Mouse (Mus musculus) midbrain, embryonic 13.5 days (tissue): ENCODE results near the gene Nhsl2. TPM values are rescaled to one million over a fixed set of nuclear protein-coding genes. Genes with fewer than 3 reads are reported as not detected.

Experiments used
- ATAC-seq: fragments of 200-750 bp; cut with Nextera tagmentation; 2 replicates; pipeline ENCODE4 v1.8.0; 2017; ENCODE audit warnings: mild to moderate bottlenecking, moderate TSS enrichment, moderate library complexity
- H3K27ac ChIP-seq: fragments of 300-500 bp; sonication (generic); 2 replicates; pipeline ENCODE4 v1.5.1; 2015; ENCODE audit warnings: inconsistent platforms, mild to moderate bottlenecking, moderate library complexity
- H3K27me3 ChIP-seq: fragments of 300-500 bp; sonication (generic); 2 replicates; pipeline ENCODE4 v1.6.1; 2015; ENCODE audit warnings: mild to moderate bottlenecking, inconsistent platforms
- H3K36me3 ChIP-seq: fragments of 300-500 bp; sonication (generic); 2 replicates; pipeline ENCODE4 v1.6.1; 2015; ENCODE audit warnings: mild to moderate bottlenecking, inconsistent platforms
- H3K4me1 ChIP-seq: fragments of 300-500 bp; sonication (generic); replicated peaks from 2 replicates; pipeline ENCODE4 v1.6.1; 2015; ENCODE audit warnings: inconsistent platforms
- H3K4me2 ChIP-seq: fragments of 300-500 bp; sonication (generic); replicated peaks from 2 replicates; pipeline ENCODE4 v1.6.1; 2015; ENCODE audit warnings: moderate library complexity, mild to moderate bottlenecking, inconsistent platforms
- H3K4me3 ChIP-seq: fragments of 300-500 bp; sonication (generic); replicated peaks from 2 replicates; pipeline ENCODE4 v1.5.1; 2015; ENCODE audit warnings: mild to moderate bottlenecking, inconsistent platforms
- H3K9ac ChIP-seq: fragments of 300-500 bp; sonication (generic); replicated peaks from 2 replicates; pipeline ENCODE4 v1.6.1; 2015; ENCODE audit warnings: mild to moderate bottlenecking, inconsistent platforms
- H3K9me3 ChIP-seq: fragments of 300-500 bp; sonication (generic); 2 replicates; pipeline ENCODE4 v1.6.1; 2016; ENCODE audit warnings: mild to moderate bottlenecking, inconsistent platforms
- WGBS: fragments of 180-500 bp; shearing (Covaris S2); methylation state at CpG from one replicate; pipeline ENCODE4 v1.1.7; 2015; 5-methylcytosine and 5-hydroxymethylcytosine counted together
- polyA plus RNA-seq: library from polyadenylated mRNA; unstranded; fragments of >200 nt; fragmentation: Nextera tagmentation; extraction: Ambion mirVana; gene quantifications from 2 replicates; pipeline ENCODE4 v1.2.1, GENCODE M21; 2015

Nhsl2 gene
- polyA plus RNA-seq, 1 experiment from 2014 or later, result 7.3 TPM

DNA sequence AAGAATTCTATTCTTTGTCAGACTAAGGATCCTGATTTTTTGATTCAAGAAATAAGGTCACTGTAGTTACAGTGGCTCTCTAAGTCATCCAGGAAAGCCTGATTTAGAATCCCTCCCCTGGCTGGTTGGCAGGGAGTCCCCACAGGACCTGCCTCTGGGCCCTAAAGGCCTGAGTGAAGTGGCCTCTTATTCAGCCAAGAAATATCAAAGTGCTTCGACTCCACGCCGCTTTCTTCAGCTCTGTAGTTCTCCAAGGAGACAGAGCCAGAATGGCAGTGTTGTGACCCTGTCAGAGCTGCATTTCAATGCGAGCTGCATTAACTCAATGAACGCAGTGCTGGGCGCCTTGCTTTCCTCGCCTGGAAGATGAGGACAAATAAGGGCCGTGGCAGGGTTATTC is 183.2 kb downstream of the Nhsl2 start:
- H3K27me3 ChIP-seq, result peaks cover 43% of the 10 kb centered on the region; the same call in 1 of the 2 replicates
- H3K36me3 ChIP-seq, result no peaks in the 10 kb centered on the region
- H3K4me3 ChIP-seq, result no peak overlapping the region
- ATAC-seq, result no peak
- no peak overlapping the region for H3K9ac ChIP-seq
- WGBS, result 47% methylated on average over 8 of the region's 8 CpGs
- H3K4me1 ChIP-seq, result peaks cover 5% of the 10 kb centered on the region; the same call in 1 of the 2 replicates
- no peak overlapping the region for H3K4me2 ChIP-seq
- no peak overlapping the region for H3K27ac ChIP-seq
- no peaks in the 10 kb centered on the region for H3K9me3 ChIP-seq

DNA sequence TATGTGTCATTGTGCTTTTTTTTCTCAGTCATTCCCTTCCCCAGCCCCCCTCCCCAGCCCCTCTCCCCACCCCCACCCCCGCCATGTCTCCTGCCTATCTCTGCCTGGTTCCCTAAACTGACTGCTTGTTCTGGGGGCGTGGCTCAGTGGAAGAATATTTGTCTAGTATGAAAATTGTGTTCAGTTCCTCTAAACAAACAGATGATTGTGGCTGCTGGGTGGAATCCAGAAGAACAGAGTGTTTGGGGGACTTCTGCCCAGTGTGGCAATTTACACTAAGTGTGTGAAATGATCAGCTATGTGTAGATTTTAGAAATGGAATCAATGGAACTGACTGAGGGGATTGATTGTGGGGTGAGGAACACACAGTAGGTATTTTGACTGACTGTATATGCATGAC is 184.4 kb downstream of the Nhsl2 start:
- no peak for ATAC-seq
- H3K36me3 ChIP-seq, result no peaks in the 10 kb centered on the region
- no peak overlapping the region for H3K4me3 ChIP-seq
- no peaks in the 10 kb centered on the region for H3K9me3 ChIP-seq
- H3K27ac ChIP-seq, result no peak overlapping the region
- WGBS, result 88% methylated on average over 2 of the region's 2 CpGs
- H3K9ac ChIP-seq, result no peak overlapping the region
- H3K4me2 ChIP-seq, result no peak overlapping the region
- peaks cover 51% of the 10 kb centered on the region; the same call in 1 of the 2 replicates for H3K27me3 ChIP-seq
- H3K4me1 ChIP-seq, result peaks cover 5% of the 10 kb centered on the region; the same call in 1 of the 2 replicates

GRCm38 (mm10) chrX:102035671-102036070 is 186.5 kb downstream of the Nhsl2 start:
- H3K27ac ChIP-seq, result no peak overlapping the region
- ATAC-seq, result no peak
- H3K9ac ChIP-seq, result no peak overlapping the region
- WGBS, result 53% methylated on average over 3 of the region's 3 CpGs
- no peak overlapping the region for H3K4me2 ChIP-seq
- H3K4me1 ChIP-seq, result peaks cover 5% of the 10 kb centered on the region; the same call in 1 of the 2 replicates
- peaks cover 46% of the 10 kb centered on the region; the same call in 1 of the 2 replicates for H3K27me3 ChIP-seq
- H3K4me3 ChIP-seq, result no peak overlapping the region
- no peaks in the 10 kb centered on the region for H3K36me3 ChIP-seq
- no peaks in the 10 kb centered on the region for H3K9me3 ChIP-seq

DNA sequence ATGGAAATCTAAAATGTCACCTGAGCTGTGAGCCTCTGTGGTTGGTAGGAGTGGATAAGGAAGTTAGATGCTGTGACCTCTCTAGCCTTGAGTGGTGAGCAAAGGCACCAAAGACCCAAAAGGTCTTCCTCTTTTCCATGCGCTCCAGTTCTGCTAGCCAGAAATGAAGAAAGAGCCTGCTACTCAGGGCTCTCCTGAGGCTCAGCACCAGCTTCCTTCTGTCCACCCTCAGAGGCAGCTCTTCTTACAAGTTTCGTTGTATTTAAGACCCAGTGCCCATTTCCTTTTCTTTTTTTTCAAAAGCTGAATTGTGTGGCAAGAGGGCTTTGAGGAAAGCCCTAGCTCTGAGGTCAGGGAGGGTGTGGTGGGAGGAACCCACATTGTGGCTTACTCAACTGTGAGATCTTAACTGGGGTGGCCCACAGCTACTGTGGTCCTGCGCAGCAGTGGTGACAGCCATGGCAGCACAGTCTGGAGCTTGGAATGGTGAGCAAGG is 187.7 kb downstream of the Nhsl2 start:
- ATAC-seq, result no peak

DNA sequence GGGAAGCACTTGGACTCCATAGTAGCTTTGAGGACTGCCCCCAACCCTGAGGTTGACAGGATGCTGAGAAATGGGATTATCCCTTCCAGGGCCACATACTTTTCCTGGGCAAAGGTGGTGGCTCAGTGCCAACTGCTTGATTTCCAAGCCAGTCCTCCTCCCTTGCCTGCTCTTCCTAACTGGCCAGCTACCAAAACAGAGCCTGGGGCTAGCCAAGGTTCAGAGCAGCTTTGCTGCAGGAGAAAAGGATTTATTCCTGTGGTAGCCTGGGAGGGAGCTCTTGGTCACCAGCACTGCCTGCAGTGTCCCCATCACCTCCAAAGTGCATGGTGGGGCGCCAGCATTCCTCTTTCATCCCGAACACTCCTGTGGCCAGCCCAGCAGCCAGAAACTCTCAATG is 188.3 kb downstream of the Nhsl2 start:
- H3K27ac ChIP-seq, result no peak overlapping the region
- H3K4me2 ChIP-seq, result no peak overlapping the region
- H3K4me1 ChIP-seq, result no peaks in the 10 kb centered on the region
- no peaks in the 10 kb centered on the region for H3K36me3 ChIP-seq
- no peak overlapping the region for H3K9ac ChIP-seq
- no peak overlapping the region for H3K4me3 ChIP-seq
- peaks cover 46% of the 10 kb centered on the region; the same call in 1 of the 2 replicates for H3K27me3 ChIP-seq
- WGBS, result 81% methylated on average over 2 of the region's 2 CpGs
- H3K9me3 ChIP-seq, result no peaks in the 10 kb centered on the region
- ATAC-seq, result no peak

More for the DNA sequence above, 187.7 kb downstream of the Nhsl2 start:
- no peak overlapping the region for H3K4me2 ChIP-seq
- no peak overlapping the region for H3K9ac ChIP-seq
- WGBS, result 57% methylated on average over 3 of the region's 3 CpGs
- peaks cover 2% of the 10 kb centered on the region; the same call in 1 of the 2 replicates for H3K4me1 ChIP-seq
- peaks cover 43% of the 10 kb centered on the region; the same call in 1 of the 2 replicates for H3K27me3 ChIP-seq
- H3K9me3 ChIP-seq, result no peaks in the 10 kb centered on the region
- no peak overlapping the region for H3K4me3 ChIP-seq
- H3K36me3 ChIP-seq, result no peaks in the 10 kb centered on the region
- H3K27ac ChIP-seq, result no peak overlapping the region

DNA sequence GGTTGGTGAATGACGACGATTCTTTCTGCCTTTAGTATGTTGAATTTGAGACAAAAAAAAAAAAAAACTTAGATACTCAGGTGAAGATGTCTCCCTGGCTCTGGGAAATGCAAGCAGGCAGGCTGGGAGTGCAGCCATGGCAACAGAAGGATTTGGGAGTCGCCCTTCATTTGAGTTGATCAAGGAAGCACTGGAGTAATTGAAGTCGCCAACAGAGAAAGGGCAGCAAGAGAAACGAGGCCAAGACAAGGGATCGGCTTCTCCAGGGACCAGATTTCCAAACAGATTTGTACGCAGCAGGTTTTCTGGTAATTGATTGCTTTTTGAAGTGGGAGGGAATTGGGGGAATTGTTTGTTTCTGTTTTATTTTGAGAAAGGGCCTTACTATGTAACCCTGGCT is 192.4 kb downstream of the Nhsl2 start:
- no peak for ATAC-seq
- Histone ChIP-seq H3K36me3 (no peaks in the 10 kb centered on the region), H3K4me3 (no peak overlapping the region), H3K9ac (no peak overlapping the region), H3K27me3 (peaks cover 41% of the 10 kb centered on the region; the same call in 1 of the 2 replicates), H3K9me3 (no peaks in the 10 kb centered on the region), H3K4me2 (no peak overlapping the region), H3K27ac (no peak overlapping the region), H3K4me1 (no peaks in the 10 kb centered on the region)
- WGBS, result 38% methylated on average over 7 of the region's 7 CpGs

- ATAC-seq, result no peak
- no peak overlapping the region for H3K4me3 ChIP-seq
- H3K27me3 ChIP-seq, result peaks cover 35% of the 10 kb centered on the region; the same call in 1 of the 2 replicates
- H3K4me1 ChIP-seq, result no peaks in the 10 kb centered on the region
- H3K36me3 ChIP-seq, result no peaks in the 10 kb centered on the region
- no peak overlapping the region for H3K4me2 ChIP-seq
- 83% methylated on average over 4 of the region's 4 CpGs for WGBS
- no peak overlapping the region for H3K27ac ChIP-seq
- no peak overlapping the region for H3K9ac ChIP-seq
- no peaks in the 10 kb centered on the region for H3K9me3 ChIP-seq
Observed at GRCm38 (mm10) chrX:102042386-102042785, 193.2 kb downstream of the Nhsl2 start.

GRCm38 (mm10) chrX:102050552-102050951 is 201.4 kb downstream of the Nhsl2 start:
- Histone ChIP-seq H3K4me3 (no peak overlapping the region), H3K9ac (no peak overlapping the region), H3K9me3 (no peaks in the 10 kb centered on the region), H3K4me1 (no peaks in the 10 kb centered on the region), H3K27me3 (peaks cover 35% of the 10 kb centered on the region), H3K36me3 (no peaks in the 10 kb centered on the region), H3K4me2 (no peak overlapping the region), H3K27ac (no peak overlapping the region)
- WGBS, result 83% methylated on average over 6 of the region's 6 CpGs
- no peak for ATAC-seq

DNA sequence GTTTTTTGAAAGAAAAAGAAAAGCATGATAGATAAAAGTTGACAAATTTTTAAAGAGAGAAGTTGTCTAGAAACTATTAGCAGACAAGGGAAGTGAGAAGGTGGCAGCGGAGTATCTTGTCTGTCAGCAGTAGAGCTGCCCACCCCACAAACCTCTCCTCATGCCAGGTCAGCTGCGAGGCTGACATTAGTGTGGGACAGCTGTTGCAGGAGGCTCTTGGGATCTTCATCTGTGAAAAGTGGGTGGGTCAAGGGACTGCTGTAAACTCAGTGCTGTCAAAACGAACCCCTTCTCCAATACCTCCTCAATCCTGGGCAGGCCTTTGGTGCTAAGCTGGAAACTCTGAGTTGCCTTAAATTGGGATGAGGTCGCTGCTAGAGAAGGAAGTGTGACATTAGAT is 202.0 kb downstream of the Nhsl2 start:
- Histone ChIP-seq H3K4me2 (no peak overlapping the region), H3K27me3 (peaks cover 35% of the 10 kb centered on the region), H3K27ac (no peak overlapping the region), H3K4me3 (no peak overlapping the region), H3K36me3 (no peaks in the 10 kb centered on the region), H3K9me3 (no peaks in the 10 kb centered on the region), H3K9ac (no peak overlapping the region), H3K4me1 (no peaks in the 10 kb centered on the region)
- WGBS, result 84% methylated on average over 4 of the region's 4 CpGs
- no peak for ATAC-seq

- ATAC-seq, result no peak
- H3K9me3 ChIP-seq, result no peaks in the 10 kb centered on the region
- H3K4me1 ChIP-seq, result no peaks in the 10 kb centered on the region
- no peak overlapping the region for H3K4me2 ChIP-seq
- no peaks in the 10 kb centered on the region for H3K36me3 ChIP-seq
- WGBS, result 82% methylated on average over 2 of the region's 2 CpGs
- no peak overlapping the region for H3K9ac ChIP-seq
- no peak overlapping the region for H3K4me3 ChIP-seq
- H3K27ac ChIP-seq, result no peak overlapping the region
- peaks cover 30% of the 10 kb centered on the region for H3K27me3 ChIP-seq
Observed at GRCm38 (mm10) chrX:102053371-102053770, 204.2 kb downstream of the Nhsl2 start.

DNA sequence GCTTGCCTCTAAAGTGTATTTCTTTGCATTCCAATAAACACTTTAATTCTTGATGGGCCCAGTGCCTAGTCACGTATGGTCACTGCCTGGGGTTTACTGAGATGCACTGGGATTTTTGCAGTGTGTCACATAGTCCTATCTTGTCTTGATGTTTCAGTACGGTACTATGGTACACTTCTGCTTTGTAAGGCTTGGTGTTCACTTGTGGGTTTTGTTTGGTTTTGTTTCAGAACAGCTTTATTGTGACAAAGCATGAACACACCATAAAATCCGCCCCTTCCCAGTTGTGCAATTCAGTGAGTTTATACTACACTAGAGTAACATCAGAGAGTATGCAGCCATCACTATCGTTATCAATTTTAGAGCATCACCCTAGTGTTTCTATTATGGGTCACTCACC is 204.8 kb downstream of the Nhsl2 start:
- H3K4me2 ChIP-seq, result no peak overlapping the region
- no peak overlapping the region for H3K27ac ChIP-seq
- H3K9ac ChIP-seq, result no peak overlapping the region
- 86% methylated on average over 4 of the region's 4 CpGs for WGBS
- no peaks in the 10 kb centered on the region for H3K4me1 ChIP-seq
- H3K4me3 ChIP-seq, result no peak overlapping the region
- no peaks in the 10 kb centered on the region for H3K36me3 ChIP-seq
- no peaks in the 10 kb centered on the region for H3K9me3 ChIP-seq
- peaks cover 29% of the 10 kb centered on the region for H3K27me3 ChIP-seq
- no peak for ATAC-seq

- Histone ChIP-seq H3K4me2 (no peak overlapping the region), H3K27me3 (peaks cover 23% of the 10 kb centered on the region; the same call in 1 of the 2 replicates), H3K36me3 (no peaks in the 10 kb centered on the region), H3K9ac (no peak overlapping the region), H3K27ac (no peak overlapping the region), H3K4me3 (no peak overlapping the region), H3K9me3 (no peaks in the 10 kb centered on the region), H3K4me1 (peaks cover 10% of the 10 kb centered on the region)
- WGBS, result 64% methylated on average over 9 of the region's 9 CpGs
- ATAC-seq, result no peak
Observed at GRCm38 (mm10) chrX:102059437-102059836, 210.3 kb downstream of the Nhsl2 start.

DNA sequence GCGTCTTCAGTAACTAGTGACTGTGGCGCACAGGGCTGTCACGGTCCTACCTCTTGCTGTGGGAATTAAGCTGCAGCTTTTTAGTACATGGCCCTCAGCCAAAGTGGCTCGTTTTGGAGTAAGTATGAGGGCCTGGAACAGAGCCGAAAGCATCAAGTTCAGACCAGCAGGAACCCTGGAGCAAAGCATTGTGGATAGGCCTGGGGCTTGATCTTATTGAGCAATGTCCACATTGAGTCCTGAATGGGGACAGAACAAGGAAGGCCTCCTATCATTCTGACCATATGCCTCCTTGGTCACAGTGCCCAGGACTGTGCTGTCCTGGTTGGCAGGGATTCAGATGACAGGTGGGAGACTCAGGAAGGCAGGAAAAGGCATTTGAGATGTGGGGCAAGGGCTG is 211.1 kb downstream of the Nhsl2 start:
- peaks cover 18% of the 10 kb centered on the region for H3K4me1 ChIP-seq

More for the DNA sequence above, 211.1 kb downstream of the Nhsl2 start:
- no peak overlapping the region for H3K27ac ChIP-seq
- H3K9ac ChIP-seq, result no peak overlapping the region
- no peak for ATAC-seq
- 78% methylated on average over 5 of the region's 5 CpGs for WGBS
- no peak overlapping the region for H3K4me3 ChIP-seq
- no peaks in the 10 kb centered on the region for H3K36me3 ChIP-seq
- peaks cover 24% of the 10 kb centered on the region; the same call in 1 of the 2 replicates for H3K27me3 ChIP-seq
- H3K9me3 ChIP-seq, result no peaks in the 10 kb centered on the region
- H3K4me2 ChIP-seq, result no peak overlapping the region
